Mouse (Mus musculus): ENCODE results near the gene Nfam1.

The Nfam1 gene

DNA sequence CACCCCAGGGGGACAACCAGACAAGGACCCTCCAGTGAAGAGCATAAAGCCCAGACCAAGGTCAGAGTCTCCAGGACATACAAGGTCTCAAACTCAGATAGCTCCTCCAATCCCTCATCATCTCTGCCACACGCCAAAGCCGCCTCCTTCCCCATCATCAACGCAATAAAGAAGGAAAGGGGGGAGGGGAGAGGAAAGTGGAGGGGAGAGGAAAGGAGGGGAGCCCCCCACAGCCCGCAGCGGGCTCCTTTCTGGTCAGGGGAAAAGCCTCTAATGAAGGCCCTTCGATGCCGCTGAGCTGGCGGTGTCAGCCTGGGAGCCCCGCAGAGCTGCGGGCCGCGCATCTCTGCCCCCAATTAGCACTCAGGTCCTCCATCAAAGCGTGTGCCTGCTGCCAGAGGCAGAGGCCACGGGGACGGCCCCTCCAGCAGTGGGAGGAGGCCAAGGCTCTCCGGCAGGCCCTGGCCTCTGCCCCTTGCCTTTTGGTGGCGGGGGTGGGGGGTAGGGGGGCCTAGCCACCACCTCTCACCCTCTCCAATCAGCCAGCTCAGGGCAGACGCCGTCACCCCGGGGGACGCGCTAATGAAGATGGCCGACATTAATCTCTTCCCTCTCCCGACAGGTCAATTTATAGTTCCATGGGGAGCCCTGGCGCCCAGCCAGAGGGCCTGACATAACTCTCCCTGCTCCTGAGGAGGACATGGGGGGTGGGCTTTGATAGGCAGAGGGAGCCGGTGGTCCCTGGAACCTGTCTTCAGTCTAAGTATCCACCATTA is 72.1 kb downstream of the Nfam1 start:
- DNase-seq (ENCODE audit: low read depth, low spot score) = no peak

GRCm38 (mm10) chr15:82959151-82959550 is 74.0 kb downstream of the Nfam1 start:
- DNase-seq (ENCODE audit: low read depth, low spot score) = no peak

GRCm38 (mm10) chr15:82958253-82958701 is 74.8 kb downstream of the Nfam1 start:
- DNase-seq (ENCODE audit: low read depth, low spot score) = no peak

DNA sequence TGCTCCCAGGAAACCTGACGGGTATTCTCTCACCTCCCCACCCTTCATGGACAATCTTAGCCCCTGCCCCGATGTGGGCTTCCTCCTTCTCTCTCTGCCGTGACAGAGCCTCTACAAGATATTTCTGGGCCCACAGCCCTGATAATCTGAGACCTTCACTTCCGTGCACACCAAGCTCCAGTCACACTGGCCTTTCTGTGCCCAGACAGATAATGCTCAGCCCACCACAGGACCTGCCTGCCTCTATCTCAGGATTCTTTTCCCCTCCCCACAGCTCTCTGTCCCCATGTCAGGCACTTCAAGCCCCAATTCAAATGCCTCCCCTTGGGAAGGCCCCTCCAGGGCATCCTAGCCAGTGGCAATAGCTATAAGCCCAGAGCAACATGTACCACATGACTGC is 76.4 kb downstream of the Nfam1 start:
- DNase-seq (ENCODE audit: low read depth, low spot score) = no peak

DNA sequence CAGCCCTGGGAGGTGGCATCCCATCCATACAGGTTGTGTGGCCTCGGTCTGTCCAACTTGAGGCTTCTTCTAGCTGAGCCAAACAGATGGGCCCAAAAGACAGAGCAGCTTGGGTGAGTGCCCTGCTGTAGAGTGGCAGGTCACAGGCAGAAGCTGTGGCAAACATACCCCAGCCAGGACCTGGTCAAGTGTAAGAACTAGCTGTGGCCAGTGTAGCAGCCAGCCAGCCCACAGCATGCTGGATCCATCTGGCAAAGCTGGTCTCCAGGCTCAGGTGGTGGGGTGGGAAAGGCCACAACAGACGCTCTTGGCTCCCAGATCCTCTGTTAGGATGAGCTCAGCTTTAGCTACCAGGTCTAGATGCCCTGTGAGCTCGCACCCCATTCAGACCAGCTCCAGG is 76.8 kb downstream of the Nfam1 start:
- DNase-seq (ENCODE audit: low read depth, low spot score) = no peak

- DNase-seq (ENCODE audit: low read depth, low spot score) = no peak
Observed at GRCm38 (mm10) chr15:82955286-82955685, 77.8 kb downstream of the Nfam1 start.

- DNase-seq (ENCODE audit: low read depth, low spot score) = no peak
Observed at GRCm38 (mm10) chr15:82954034-82954433, 79.1 kb downstream of the Nfam1 start.

DNA sequence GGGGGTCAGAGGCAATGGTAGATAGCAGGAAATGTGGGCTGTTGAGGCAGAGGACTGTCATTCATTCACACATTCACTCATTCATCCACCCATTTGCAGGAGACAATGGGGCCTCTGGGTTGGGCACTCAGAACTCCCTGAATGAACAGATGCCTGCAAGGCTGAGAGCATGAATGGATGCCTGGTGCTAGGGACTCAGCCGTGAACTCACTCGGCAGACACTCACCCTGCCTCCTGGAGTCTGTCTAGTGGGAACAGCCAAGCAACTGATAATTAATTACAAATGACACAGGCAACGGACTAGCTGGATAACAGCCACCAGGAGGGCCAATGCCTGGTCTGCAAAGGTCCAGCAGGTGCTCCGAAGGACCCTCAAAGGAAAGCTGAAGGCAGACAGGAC is 80.0 kb downstream of the Nfam1 start:
- DNase-seq (ENCODE audit: low read depth, low spot score) = no peak

GRCm38 (mm10) chr15:82952292-82952705 is 80.8 kb downstream of the Nfam1 start:
- no peak for DNase-seq (ENCODE audit: low read depth, low spot score)

- DNase-seq (ENCODE audit: low read depth, low spot score) = no peak
Observed at GRCm38 (mm10) chr15:82950246-82950645, 82.9 kb downstream of the Nfam1 start.

DNA sequence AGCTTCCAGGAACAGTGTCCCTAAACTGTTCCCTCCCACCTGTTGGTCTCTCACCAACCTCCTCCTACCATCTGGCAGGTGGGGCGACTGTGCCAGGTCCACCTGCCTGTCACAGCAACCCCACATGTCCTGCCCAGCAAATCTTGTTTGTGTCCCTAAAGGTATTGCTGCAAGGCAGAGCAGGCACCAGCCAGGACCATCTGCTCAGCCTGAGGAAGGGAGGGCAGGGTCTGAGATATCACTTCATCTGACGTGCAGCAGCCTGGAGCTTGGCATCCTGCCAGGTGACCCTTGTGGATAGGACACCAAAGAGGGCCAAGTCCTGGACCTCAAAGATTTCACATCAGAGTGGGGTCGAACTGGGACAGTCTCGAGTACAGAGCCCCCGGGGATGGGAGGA is 85.7 kb downstream of the Nfam1 start:
- DNase-seq (ENCODE audit: low read depth, low spot score) = no peak

DNA sequence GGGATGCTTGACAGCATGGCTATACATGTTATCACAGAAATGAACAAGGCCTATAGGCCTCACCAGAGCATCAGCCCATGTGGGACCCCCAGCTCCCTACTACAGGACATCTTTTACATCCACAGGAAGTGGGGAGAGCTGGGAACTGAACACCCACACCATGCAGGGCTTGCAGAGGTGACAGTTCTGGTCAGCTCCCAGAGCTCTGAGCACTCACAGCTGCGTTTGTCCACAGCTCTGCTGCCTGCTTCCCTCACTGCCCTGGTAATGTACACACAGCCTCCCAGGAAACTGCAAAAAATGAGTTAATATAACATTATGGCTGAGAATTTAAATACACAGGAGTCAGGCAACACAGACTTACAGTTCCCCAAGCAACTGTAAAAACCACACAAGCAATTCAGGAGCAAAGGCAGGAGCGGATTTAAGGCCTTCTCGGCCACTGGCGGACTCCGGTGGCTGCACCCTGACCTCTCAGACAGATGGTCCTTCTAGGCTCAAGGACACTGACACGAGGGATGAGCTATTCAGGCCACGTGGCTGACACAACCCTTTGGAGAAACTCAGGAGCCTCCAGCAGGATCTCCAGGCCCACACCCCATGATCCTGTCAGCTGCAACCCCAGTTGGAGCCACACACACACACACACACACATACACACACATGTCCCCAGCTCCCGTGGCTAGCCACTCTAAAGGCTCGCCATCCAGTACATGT is 88.5 kb downstream of the Nfam1 start:
- DNase-seq (ENCODE audit: low read depth, low spot score) = no peak

All from WW6 (cell line).